Mouse (Mus musculus) heart, embryonic 14.5 days (tissue): ENCODE measurements at regions not wholly inside any gene's neighbourhood (a gene's known extent, or its start where the extent isn't known, plus 50 kb on each side); places are given as distances from the start of the nearest gene placed in this dataset.
A peak's percentile ranks its signal among the peaks of the same experiment; 100 is the strongest.

Experiments
- ATAC-seq: fragments of 200-750 bp; cut with Nextera tagmentation; 2 replicates; pipeline ENCODE4 v1.8.0; 2017; ENCODE audit warnings: low read depth, moderate TSS enrichment; ENCODE audit not compliant: insufficient number of reproducible peaks, insufficient read depth, low FRiP score
- H3K27ac ChIP-seq, 2 experiments: fragments of 200-500 bp in 1 of 2; fragments of 300-500 bp in 1 of 2; sonication (generic) in 1 of 2; replicated peaks in 1 of 2; 2 replicates each; pipeline ENCODE4 v1.5.1; 2012 to 2014; ENCODE audit warnings: low read depth in 2 of 2, low read length in 2 of 2, control low read depth in 1 of 2, mild to moderate bottlenecking in 1 of 2, mixed read lengths in 1 of 2; ENCODE audit not compliant: control insufficient read depth in 1 of 2, insufficient read depth in 1 of 2
- H3K27me3 ChIP-seq: fragments of 300-500 bp; sonication (generic); 2 replicates; pipeline ENCODE4 v1.6.1; 2014; ENCODE audit warnings: mild to moderate bottlenecking, low read length, control low read depth; ENCODE audit not compliant: control insufficient read depth, insufficient read depth
- H3K36me3 ChIP-seq: fragments of 300-500 bp; sonication (generic); 2 replicates; pipeline ENCODE4 v1.6.1; 2014; ENCODE audit warnings: mild to moderate bottlenecking, control low read depth, low read length, mixed read lengths; ENCODE audit not compliant: control insufficient read depth, insufficient read depth
- H3K4me1 ChIP-seq, 2 experiments: fragments of 200-500 bp in 1 of 2; fragments of 300-500 bp in 1 of 2; sonication (generic) in 1 of 2; 2 replicates each; pipeline ENCODE4 v1.6.1; 2012 to 2014; ENCODE audit warnings: low read length in 2 of 2, control low read depth in 1 of 2, mixed read lengths in 1 of 2; ENCODE audit not compliant: control insufficient read depth in 2 of 2, insufficient read depth in 2 of 2
- H3K4me2 ChIP-seq: fragments of 300-500 bp; sonication (generic); 2 replicates; pipeline ENCODE4 v1.6.1; 2014; ENCODE audit warnings: mild to moderate bottlenecking, low read length
- H3K4me3 ChIP-seq, 2 experiments: fragments of 200-500 bp in 1 of 2; fragments of 300-500 bp in 1 of 2; sonication (generic) in 1 of 2; 2 replicates each; pipeline ENCODE4 v1.5.1; 2012 to 2014; ENCODE audit warnings: low read length in 2 of 2, mild to moderate bottlenecking in 2 of 2, control low read depth in 1 of 2, low read depth in 1 of 2, moderate library complexity in 1 of 2; ENCODE audit not compliant: control insufficient read depth in 1 of 2, insufficient read depth in 1 of 2
- H3K9ac ChIP-seq: fragments of 300-500 bp; sonication (generic); 2 replicates; pipeline ENCODE4 v1.6.1; 2014; ENCODE audit warnings: mild to moderate bottlenecking, low read length
- H3K9me3 ChIP-seq: fragments of 300-500 bp; sonication (generic); 2 replicates; pipeline ENCODE4 v1.6.1; 2016; ENCODE audit warnings: low read length, control low read depth; ENCODE audit not compliant: control insufficient read depth
- WGBS: fragments of 180-500 bp; shearing (Covaris S2); extraction: QIAGEN DNeasy Blood & Tissue Kit; methylation state at CpG from one replicate; pipeline ENCODE4 v1.1.7; 2014; 5-methylcytosine and 5-hydroxymethylcytosine counted together

GRCm38 (mm10) chr2:166505309-166505708 is 208.3 kb downstream of the Prex1 start:
- Histone ChIP-seq H3K9me3 (0 out of 2 replicates have a peak, but pooled peaks cover 10% of the 10 kb centered on the region), H3K4me3 (no peak overlapping the region), H3K4me1 (peaks cover 7 to 9% of the 10 kb centered on the region in 2 experiments), H3K9ac (peak overlapping the region; percentile 36; the same call in 1 of the 2 replicates), H3K4me2 (no peak overlapping the region), H3K27ac (no peak overlapping the region; a peak in 1 of 4 replicates), H3K36me3 (no peaks in the 10 kb centered on the region), H3K27me3 (no peaks in the 10 kb centered on the region)
- no peak for ATAC-seq
- 50% methylated on average over 9 of the region's 9 CpGs for WGBS

- 83% methylated on average over 6 of the region's 6 CpGs for WGBS
- peaks cover 3 to 6% of the 10 kb centered on the region in 2 experiments for H3K4me1 ChIP-seq
- ATAC-seq = no peak
- H3K27ac ChIP-seq = no peak overlapping the region
- no peaks in the 10 kb centered on the region for H3K36me3 ChIP-seq
- H3K9me3 ChIP-seq = 0 out of 2 replicates have a peak, but pooled peaks cover 2% of the 10 kb centered on the region
- H3K4me3 ChIP-seq = no peak overlapping the region
- H3K4me2 ChIP-seq = no peak overlapping the region
- peak overlapping the region; percentile 8; the same call in 1 of the 2 replicates for H3K9ac ChIP-seq
- H3K27me3 ChIP-seq = no peaks in the 10 kb centered on the region
Measured at GRCm38 (mm10) chr2:166503666-166504065, 210.0 kb downstream of the Prex1 start.

DNA sequence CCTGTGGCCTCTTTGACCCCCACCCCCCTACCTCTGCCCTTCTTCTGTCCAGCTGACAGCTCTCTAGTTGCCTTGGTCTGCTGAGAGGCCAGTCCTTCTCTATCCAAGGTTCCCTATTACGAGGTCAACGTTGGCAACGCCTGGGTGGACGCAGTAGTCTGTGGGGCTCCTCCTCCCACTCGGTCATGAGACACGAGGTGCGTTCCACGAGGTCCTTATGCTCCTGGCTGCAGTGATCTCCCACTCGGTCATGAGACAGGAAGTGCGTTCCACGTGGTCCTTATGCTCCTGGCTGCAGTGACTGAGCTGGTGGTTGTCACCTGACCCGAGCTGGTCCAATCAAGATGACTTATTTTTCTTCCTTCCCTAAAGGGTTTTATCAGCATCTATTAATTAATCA is 220.7 kb downstream of the Prex1 start:
- no peak overlapping the region for H3K27ac ChIP-seq
- no peak overlapping the region for H3K9ac ChIP-seq
- H3K27me3 ChIP-seq = no peaks in the 10 kb centered on the region
- 80% methylated on average over 12 of the region's 12 CpGs for WGBS
- no peak overlapping the region for H3K4me3 ChIP-seq
- no peak overlapping the region for H3K4me2 ChIP-seq
- peaks cover 19 to 22% of the 10 kb centered on the region in 2 experiments; a peak in 3 of 4 replicates for H3K4me1 ChIP-seq
- ATAC-seq = no peak
- no peaks in the 10 kb centered on the region for H3K36me3 ChIP-seq
- H3K9me3 ChIP-seq = no peaks in the 10 kb centered on the region

GRCm38 (mm10) chr2:166492421-166492820 is 221.2 kb downstream of the Prex1 start:
- Histone ChIP-seq H3K4me3 (no peak overlapping the region), H3K9me3 (no peaks in the 10 kb centered on the region), H3K27me3 (no peaks in the 10 kb centered on the region), H3K4me1 (peaks cover 23 to 26% of the 10 kb centered on the region in 2 experiments; a peak in 3 of 4 replicates), H3K4me2 (no peak overlapping the region), H3K27ac (no peak overlapping the region), H3K9ac (no peak overlapping the region), H3K36me3 (no peaks in the 10 kb centered on the region)
- ATAC-seq = no peak
- WGBS = 65% methylated on average over 12 of the region's 12 CpGs

- no peaks in the 10 kb centered on the region for H3K36me3 ChIP-seq
- no peak overlapping the region for H3K4me2 ChIP-seq
- no peak for ATAC-seq
- H3K27me3 ChIP-seq = no peaks in the 10 kb centered on the region
- peaks cover 23 to 27% of the 10 kb centered on the region in 2 experiments; a peak in 3 of 4 replicates for H3K4me1 ChIP-seq
- no peak overlapping the region for H3K9ac ChIP-seq
- H3K9me3 ChIP-seq = no peaks in the 10 kb centered on the region
- H3K27ac ChIP-seq = no peak overlapping the region
- no peak overlapping the region for H3K4me3 ChIP-seq
- 68% methylated on average over 6 of the region's 6 CpGs for WGBS
Measured at GRCm38 (mm10) chr2:166491861-166492260, 221.8 kb downstream of the Prex1 start.

DNA sequence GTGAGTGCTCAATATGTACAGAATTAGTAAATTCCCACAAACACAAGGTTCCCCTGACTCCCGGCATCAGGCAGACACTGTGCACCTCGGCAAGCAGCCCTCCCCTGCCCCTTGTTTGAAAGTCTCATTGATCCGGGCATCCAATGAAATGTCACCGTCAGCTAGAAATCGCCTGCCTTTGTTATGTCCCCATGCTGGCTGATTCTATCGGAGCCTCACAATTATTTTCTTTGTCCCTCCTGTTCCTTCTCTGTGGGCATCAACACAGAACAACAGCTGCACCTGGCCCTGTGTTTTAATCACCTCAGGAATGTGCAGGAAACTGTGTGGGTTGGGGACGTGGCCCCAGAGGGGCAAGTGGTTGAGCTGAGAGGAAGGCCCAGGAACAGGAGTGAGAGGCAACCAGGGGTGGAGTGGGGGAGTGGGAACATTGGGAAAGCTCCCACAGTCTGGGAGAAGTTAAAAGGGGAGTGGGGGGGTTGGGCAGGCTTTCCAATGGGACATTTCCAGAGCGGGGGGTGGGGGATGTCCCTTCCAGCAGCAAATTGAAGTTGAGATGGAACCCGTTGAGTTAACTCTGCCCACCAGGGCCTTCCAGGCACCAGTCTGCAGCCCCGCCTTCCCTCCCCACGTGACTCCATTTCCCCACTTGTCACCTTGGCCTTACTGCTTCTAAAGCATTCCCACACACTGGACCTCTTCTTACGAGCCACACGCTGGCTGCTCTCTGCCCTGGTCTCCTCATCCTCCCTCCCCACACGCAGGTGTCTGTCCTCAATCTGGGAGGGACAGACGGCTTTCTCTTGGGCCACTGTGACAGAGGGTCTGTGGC is 224.4 kb downstream of the Prex1 start:
- Histone ChIP-seq H3K9ac (no peak overlapping the region; the same call in 1 of the 2 replicates), H3K4me3 (no peak overlapping the region), H3K4me2 (no peak overlapping the region), H3K4me1 (peaks cover 30 to 34% of the 10 kb centered on the region in 2 experiments; a peak in 3 of 4 replicates), H3K9me3 (no peaks in the 10 kb centered on the region), H3K27ac (no peak overlapping the region), H3K36me3 (no peaks in the 10 kb centered on the region), H3K27me3 (no peaks in the 10 kb centered on the region)
- no peak for ATAC-seq
- WGBS = 70% methylated on average over 15 of the region's 15 CpGs

GRCm38 (mm10) chr2:166487688-166488087 is 225.9 kb downstream of the Prex1 start:
- Histone ChIP-seq H3K4me1 (peaks cover 30 to 40% of the 10 kb centered on the region in 2 experiments), H3K4me2 (no peak overlapping the region), H3K9ac (no peak overlapping the region), H3K9me3 (no peaks in the 10 kb centered on the region), H3K27me3 (no peaks in the 10 kb centered on the region), H3K27ac (no peak overlapping the region), H3K36me3 (no peaks in the 10 kb centered on the region), H3K4me3 (no peak overlapping the region)
- no peak for ATAC-seq
- WGBS = 82% methylated on average over 15 of the region's 15 CpGs
